Mouse (Mus musculus) adrenal gland, postnatal 4 days (tissue): Measurements from ENCODE around the gene Samd5. TPM values are rescaled to one million over a fixed set of nuclear protein-coding genes. Genes with fewer than 3 reads are reported as not detected.

ENCODE experiments used
- DNase-seq, 2 experiments: peaks; one replicate each; pipeline ENCODE4 v3.0.0; 2021 to 2022; ENCODE audit warnings: low spot score in 2 of 2, mixed read lengths in 2 of 2
- total RNA-seq, 2 experiments: library from RNA; stranded (reverse); gene quantifications; 2 replicates each; pipeline ENCODE4 v1.2.3; 2021

Gene Samd5
- total RNA-seq, 2 experiments from 2014 or later: 7.1 to 7.3 TPM

- no peak for DNase-seq
Measured at GRCm38 (mm10) chr10:9579374-9579773, 95.6 kb downstream of the Samd5 start.

- peak; percentile 31 to 34 for DNase-seq
Measured at GRCm38 (mm10) chr10:9575605-9576004, 99.4 kb downstream of the Samd5 start.

- DNase-seq: no peak
Measured at GRCm38 (mm10) chr10:9574135-9574534, 100.9 kb downstream of the Samd5 start.

Other genes starting within 250 kb of the Samd5 start
- gene Stxbp5, start 225.9 kb upstream of the Samd5 start, total RNA-seq: 10 to 100 TPM; 28.9 to 33.1 TPM